Mouse (Mus musculus): ENCODE data around the gene Nrxn3. TPM values are rescaled to one million over a fixed set of nuclear protein-coding genes. Genes with fewer than 3 reads are reported as not detected.

The Nrxn3 gene
- polyA plus RNA-seq, 1 experiment = 0.47 TPM

DNA sequence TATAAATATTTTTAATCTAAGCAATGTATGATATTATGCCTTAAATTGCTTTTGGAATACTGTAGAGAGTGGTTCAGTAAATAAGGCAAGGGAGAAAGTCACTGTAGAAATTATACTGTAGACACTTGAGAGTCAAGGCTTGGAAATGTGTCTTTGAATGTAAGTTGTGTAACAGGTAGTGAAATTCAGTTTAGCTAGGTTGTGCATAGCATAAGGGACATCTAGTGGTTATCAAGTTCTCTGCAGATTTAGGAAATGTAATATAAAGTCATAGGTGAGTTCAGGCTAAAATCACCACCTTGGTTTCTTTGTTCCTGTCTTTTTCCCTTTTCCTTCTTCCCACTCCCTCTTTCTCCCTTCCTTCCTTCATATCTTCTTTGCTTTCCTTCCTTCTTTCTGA, 518.9 kb downstream of the Nrxn3 start:
- no peaks in the 10 kb centered on the region for H3K36me3 ChIP-seq (ENCODE audit: control insufficient read depth, insufficient read depth, low read length)
- no peaks in the 10 kb centered on the region for H3K4me1 ChIP-seq (ENCODE audit: control insufficient read depth, insufficient read depth, insufficient read length, low read length)
- H3K27ac ChIP-seq (ENCODE audit: insufficient read depth, low read depth, low read length) = no peak overlapping the region
- no peak overlapping the region for H3K4me3 ChIP-seq (ENCODE audit: low read depth, low read length)
- TF ChIP-seq POLR2A (IDR thresholded peaks at IDR 0.05; ENCODE audit: low read depth, low read length) (no peak), CTCF (IDR thresholded peaks at IDR 0.05; ENCODE audit: extremely low read depth, insufficient read length, insufficient replicate concordance, low read depth, low read length) (no peak)
- no peaks in the 10 kb centered on the region for H3K27me3 ChIP-seq (ENCODE audit: control insufficient read depth, insufficient read depth, low read length)

DNA sequence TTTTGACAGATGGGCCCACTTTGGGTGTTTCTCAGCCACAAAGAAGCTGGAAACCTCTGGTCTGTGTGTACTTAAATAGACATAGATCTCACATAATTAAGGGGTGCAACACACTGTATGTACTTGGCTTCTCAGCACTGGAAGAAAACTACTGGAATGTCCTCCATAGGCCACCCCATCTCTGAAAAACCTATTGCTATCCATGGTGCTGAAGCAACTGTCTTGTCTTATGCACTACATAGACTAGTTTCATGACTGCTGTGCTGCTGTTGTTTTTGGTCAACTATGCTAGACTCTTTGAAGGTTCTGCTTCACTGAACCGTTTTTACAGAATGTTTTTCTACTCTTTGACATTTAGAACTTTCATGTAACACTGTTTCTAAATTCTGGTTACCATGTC, 519.8 kb downstream of the Nrxn3 start:
- H3K27ac ChIP-seq (ENCODE audit: insufficient read depth, low read depth, low read length) = no peak overlapping the region
- no peaks in the 10 kb centered on the region for H3K27me3 ChIP-seq (ENCODE audit: control insufficient read depth, insufficient read depth, low read length)
- no peaks in the 10 kb centered on the region for H3K36me3 ChIP-seq (ENCODE audit: control insufficient read depth, insufficient read depth, low read length)
- H3K4me1 ChIP-seq (ENCODE audit: control insufficient read depth, insufficient read depth, insufficient read length, low read length) = no peaks in the 10 kb centered on the region
- WGBS = 39% methylated on average over 1 of the region's 1 CpGs
- no peak for TF ChIP-seq POLR2A (IDR thresholded peaks at IDR 0.05; ENCODE audit: low read depth, low read length)
- TF ChIP-seq CTCF (IDR thresholded peaks at IDR 0.05; ENCODE audit: extremely low read depth, insufficient read length, insufficient replicate concordance, low read depth, low read length) = no peak
- H3K4me3 ChIP-seq (ENCODE audit: low read depth, low read length) = no peak overlapping the region

DNA sequence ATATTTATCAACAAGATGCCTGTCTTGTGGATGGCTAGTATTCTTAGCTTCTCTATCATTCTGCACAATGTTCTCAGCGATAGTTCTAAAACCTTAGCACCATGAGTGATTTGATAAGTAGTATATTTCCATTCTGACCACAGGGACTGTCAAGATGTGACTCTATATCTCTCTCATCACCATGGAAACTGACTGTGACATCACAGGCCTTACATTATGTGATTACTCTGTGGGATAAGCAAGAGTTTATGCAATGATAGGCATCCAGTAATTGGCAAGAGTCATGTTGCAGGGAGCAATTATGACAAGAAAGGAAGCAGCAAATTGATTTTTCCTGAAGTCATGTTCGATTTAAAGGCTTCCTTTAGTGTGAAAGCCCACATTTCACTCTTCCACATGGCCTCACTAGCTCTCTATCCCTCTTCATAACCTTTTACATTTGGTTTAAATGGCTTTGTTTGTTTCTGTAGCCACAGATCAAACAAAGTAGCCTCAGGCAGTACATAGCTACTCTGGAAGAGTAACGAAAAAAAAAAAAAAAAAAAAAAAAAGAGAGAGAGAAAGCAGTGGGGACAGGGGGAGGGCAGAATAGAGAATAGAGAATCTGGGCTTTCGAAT, 532.7 kb downstream of the Nrxn3 start:
- Histone ChIP-seq H3K4me3 (ENCODE audit: low read depth, low read length) (no peak overlapping the region), H3K36me3 (ENCODE audit: control insufficient read depth, insufficient read depth, low read length) (no peaks in the 10 kb centered on the region), H3K27me3 (ENCODE audit: control insufficient read depth, insufficient read depth, low read length) (no peaks in the 10 kb centered on the region), H3K4me1 (ENCODE audit: control insufficient read depth, insufficient read depth, insufficient read length, low read length) (no peaks in the 10 kb centered on the region), H3K27ac (ENCODE audit: insufficient read depth, low read depth, low read length) (no peak overlapping the region)
- TF ChIP-seq CTCF (IDR thresholded peaks at IDR 0.05; ENCODE audit: extremely low read depth, insufficient read length, insufficient replicate concordance, low read depth, low read length) = no peak
- TF ChIP-seq POLR2A (IDR thresholded peaks at IDR 0.05; ENCODE audit: low read depth, low read length) = no peak
- 51% methylated on average over 4 of the region's 4 CpGs for WGBS

DNA sequence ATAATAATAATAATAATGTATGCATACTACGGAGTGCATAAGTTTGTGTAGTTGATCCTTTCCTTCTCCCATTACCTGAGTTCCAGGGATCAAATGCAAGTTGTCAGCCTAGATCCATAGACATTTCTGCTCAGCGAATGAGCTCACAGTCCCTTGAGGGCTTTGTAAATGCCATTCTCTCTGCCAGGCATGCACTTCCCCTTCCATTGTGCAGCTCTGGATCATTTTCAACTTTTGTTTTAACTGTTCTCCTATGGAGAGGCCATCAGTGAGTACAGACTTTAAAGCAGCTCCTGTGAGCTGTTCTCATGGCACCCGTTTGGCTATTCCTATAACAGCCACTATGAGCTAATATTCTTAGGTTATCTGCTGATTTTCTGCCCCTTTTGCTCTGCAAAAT, 536.2 kb downstream of the Nrxn3 start:
- no peaks in the 10 kb centered on the region for H3K27me3 ChIP-seq (ENCODE audit: control insufficient read depth, insufficient read depth, low read length)
- no peak overlapping the region for H3K4me3 ChIP-seq (ENCODE audit: low read depth, low read length)
- H3K27ac ChIP-seq (ENCODE audit: insufficient read depth, low read depth, low read length) = no peak overlapping the region
- no peaks in the 10 kb centered on the region for H3K36me3 ChIP-seq (ENCODE audit: control insufficient read depth, insufficient read depth, low read length)
- H3K4me1 ChIP-seq (ENCODE audit: control insufficient read depth, insufficient read depth, insufficient read length, low read length) = no peaks in the 10 kb centered on the region
- TF ChIP-seq CTCF (IDR thresholded peaks at IDR 0.05; ENCODE audit: extremely low read depth, insufficient read length, insufficient replicate concordance, low read depth, low read length) (no peak), POLR2A (IDR thresholded peaks at IDR 0.05; ENCODE audit: low read depth, low read length) (no peak)
- WGBS = 89% methylated on average over 3 of the region's 3 CpGs

DNA sequence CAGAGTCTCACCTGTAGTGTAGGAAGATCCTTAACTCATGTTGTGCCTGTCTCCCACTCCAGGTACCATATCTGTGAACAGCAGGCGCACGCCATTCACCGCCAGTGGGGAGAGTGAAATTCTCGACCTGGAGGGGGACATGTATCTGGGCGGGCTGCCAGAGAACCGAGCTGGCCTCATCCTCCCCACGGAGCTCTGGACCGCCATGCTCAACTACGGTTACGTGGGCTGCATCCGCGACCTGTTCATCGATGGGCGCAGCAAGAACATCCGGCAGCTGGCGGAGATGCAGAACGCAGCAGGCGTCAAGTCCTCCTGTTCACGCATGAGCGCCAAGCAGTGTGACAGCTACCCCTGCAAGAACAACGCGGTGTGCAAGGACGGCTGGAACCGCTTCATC, 537.4 kb downstream of the Nrxn3 start:
- H3K4me3 ChIP-seq (ENCODE audit: low read depth, low read length) = no peak overlapping the region
- WGBS = 85% methylated on average over 24 of the region's 24 CpGs

DNA sequence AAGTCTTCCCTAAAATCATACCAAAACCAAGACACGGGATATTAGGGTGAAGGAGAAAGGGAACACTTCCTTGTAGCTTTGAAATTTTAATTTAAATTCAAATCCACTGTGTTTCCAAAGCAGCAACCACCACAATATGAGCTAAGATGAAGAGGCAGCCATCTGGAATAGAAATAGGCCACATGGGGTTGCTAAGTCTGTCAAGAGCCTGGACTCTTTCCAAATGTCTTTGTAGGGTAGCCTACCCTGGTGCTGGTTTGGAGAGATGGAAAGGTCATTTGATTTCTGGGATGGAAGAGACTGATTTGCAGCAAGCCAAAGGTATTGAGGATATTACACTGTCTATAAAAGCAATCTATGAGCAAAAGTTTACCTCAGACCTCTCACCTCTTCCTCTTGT, 539.6 kb downstream of the Nrxn3 start:
- Histone ChIP-seq H3K27me3 (ENCODE audit: control insufficient read depth, insufficient read depth, low read length) (no peaks in the 10 kb centered on the region), H3K27ac (ENCODE audit: insufficient read depth, low read depth, low read length) (no peak overlapping the region), H3K4me3 (ENCODE audit: low read depth, low read length) (no peak overlapping the region), H3K36me3 (ENCODE audit: control insufficient read depth, insufficient read depth, low read length) (no peaks in the 10 kb centered on the region), H3K4me1 (ENCODE audit: control insufficient read depth, insufficient read depth, insufficient read length, low read length) (no peaks in the 10 kb centered on the region)
- 61% methylated on average over 1 of the region's 1 CpGs for WGBS
- TF ChIP-seq POLR2A (IDR thresholded peaks at IDR 0.05; ENCODE audit: low read depth, low read length) = no peak
- no peak for TF ChIP-seq CTCF (IDR thresholded peaks at IDR 0.05; ENCODE audit: extremely low read depth, insufficient read length, insufficient replicate concordance, low read depth, low read length)

More for the DNA sequence above, 537.4 kb downstream of the Nrxn3 start:
- H3K27me3 ChIP-seq (ENCODE audit: control insufficient read depth, insufficient read depth, low read length) = no peaks in the 10 kb centered on the region
- TF ChIP-seq CTCF (IDR thresholded peaks at IDR 0.05; ENCODE audit: extremely low read depth, insufficient read length, insufficient replicate concordance, low read depth, low read length) (no peak), POLR2A (IDR thresholded peaks at IDR 0.05; ENCODE audit: low read depth, low read length) (no peak)
- H3K36me3 ChIP-seq (ENCODE audit: control insufficient read depth, insufficient read depth, low read length) = no peaks in the 10 kb centered on the region
- H3K27ac ChIP-seq (ENCODE audit: insufficient read depth, low read depth, low read length) = no peak overlapping the region
- H3K4me1 ChIP-seq (ENCODE audit: control insufficient read depth, insufficient read depth, insufficient read length, low read length) = no peaks in the 10 kb centered on the region

DNA sequence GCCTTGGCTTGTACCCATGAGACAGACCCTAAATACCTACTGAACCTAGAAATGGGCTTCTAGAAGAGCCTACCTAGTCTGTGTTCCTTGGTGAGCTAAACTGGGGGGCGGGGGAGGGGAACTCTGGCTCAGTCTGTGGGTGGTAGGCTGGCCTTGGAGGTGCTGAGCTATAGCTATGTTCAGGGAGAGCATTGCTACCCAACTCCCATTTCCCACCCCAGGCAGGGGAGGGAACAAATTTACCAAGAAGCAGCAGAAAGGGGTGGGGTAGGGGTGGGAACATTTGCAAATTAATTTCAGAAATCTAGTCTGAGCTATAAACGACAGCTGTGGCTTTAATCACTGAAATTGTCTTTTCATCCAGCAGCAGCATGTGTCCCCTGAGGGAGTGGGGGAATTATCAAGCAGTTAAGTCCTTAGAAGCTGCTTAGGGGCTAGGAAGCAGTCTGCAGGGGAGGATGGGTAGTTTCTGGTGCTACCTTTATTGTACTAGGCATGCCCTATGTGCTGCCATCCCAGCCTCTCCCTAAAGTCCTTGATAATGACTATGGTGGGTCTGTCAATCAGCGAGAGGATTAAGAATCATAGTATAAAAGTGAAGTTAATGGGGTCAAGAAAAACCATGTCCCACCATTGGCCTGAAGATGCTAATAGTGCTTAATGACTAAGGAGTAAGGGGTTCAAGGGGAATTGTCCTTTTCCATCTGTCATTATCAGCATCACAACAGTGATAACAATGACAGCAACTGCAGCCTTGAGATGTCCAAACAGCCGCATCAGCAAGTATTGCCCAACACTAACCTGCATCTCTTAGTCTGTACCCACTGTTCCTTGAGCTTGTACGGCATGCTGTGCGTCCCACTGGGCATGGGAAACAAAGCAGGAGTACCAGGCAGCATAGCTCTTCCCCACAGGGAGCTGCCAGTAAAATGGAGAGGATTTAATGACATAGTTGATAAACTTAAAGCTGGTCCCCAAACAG, 560.0 kb downstream of the Nrxn3 start:
- Histone ChIP-seq H3K4me3 (ENCODE audit: low read depth, low read length) (no peak overlapping the region), H3K4me1 (ENCODE audit: control insufficient read depth, insufficient read depth, insufficient read length, low read length) (no peaks in the 10 kb centered on the region), H3K27me3 (ENCODE audit: control insufficient read depth, insufficient read depth, low read length) (no peaks in the 10 kb centered on the region), H3K27ac (ENCODE audit: insufficient read depth, low read depth, low read length) (no peak overlapping the region), H3K36me3 (ENCODE audit: control insufficient read depth, insufficient read depth, low read length) (no peaks in the 10 kb centered on the region)
- WGBS = 71% methylated on average over 6 of the region's 6 CpGs
- TF ChIP-seq CTCF (IDR thresholded peaks at IDR 0.05; ENCODE audit: extremely low read depth, insufficient read length, insufficient replicate concordance, low read depth, low read length) (no peak), POLR2A (IDR thresholded peaks at IDR 0.05; ENCODE audit: low read depth, low read length) (no peak)
